Mouse (Mus musculus): Measurements from ENCODE around the gene Nrxn3. TPM values are rescaled to one million over a fixed set of nuclear protein-coding genes. Genes with fewer than 3 reads are reported as not detected.

Gene Nrxn3
- polyA plus RNA-seq, 1 experiment from 2014 or later: 0.78 TPM

DNA sequence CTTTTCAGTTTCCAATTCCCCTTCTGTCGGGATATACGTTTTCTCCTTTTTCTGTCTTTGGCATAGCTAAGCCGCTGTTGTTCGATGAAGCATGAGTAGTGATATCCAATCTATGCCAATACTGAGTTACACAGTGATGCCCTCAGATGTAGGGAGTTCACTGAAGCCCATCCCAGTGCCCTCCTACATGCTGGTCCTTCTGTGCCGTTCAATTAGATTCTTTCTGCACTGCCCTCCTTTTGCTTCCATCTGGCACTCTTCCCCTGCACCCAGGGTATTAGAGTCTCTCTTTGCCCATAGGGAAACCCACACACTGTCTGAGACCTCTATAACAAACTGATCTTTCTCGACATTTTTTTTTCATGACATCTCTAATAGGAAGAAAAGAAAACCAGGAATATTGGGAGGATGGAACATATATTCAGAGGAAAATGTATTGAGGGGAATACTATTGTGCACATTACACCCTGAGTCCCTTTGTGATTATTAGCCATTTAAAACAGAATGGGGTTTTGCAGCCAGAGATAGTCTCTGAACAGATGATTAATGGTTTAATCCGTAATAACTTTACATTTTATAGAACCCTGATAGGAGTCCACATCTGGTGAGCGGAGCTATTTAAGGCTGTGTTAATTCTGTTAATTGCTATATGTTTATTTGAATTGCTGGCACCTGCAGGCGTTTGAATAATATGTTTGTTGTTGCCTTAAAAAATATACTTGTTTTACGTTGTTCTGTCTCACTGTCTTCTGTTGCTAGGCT, 476.3 kb downstream of the Nrxn3 start:
- no peaks in the 10 kb centered on the region for H3K27me3 ChIP-seq
- WGBS: 81% methylated on average over 10 of the region's 10 CpGs

DNA sequence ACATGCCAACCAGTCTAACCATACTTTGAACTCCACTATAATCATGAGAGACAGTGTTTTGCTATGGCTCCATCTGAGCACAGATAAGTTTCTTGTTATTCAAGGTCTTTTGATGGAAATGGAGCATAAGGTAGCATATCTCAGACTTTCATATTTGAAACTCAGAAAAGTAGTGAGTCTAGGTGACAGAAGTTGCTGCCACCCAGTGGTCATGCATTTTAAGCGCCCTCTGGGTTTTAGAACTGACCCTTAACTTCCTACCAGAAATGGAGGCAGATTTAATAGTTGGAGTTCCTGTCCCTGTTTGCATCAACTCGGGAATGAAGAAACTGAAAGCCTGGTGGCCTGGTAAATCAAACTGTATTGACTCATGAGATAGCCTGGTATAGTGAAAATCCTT, 488.9 kb downstream of the Nrxn3 start:
- 37% methylated on average over 2 of the region's 2 CpGs for WGBS
- Histone ChIP-seq H3K9me3 (no peaks in the 10 kb centered on the region), H3K4me2 (no peak overlapping the region), H3K9ac (replicated peaks) (no peak overlapping the region), H3K4me3 (replicated peaks) (no peak overlapping the region), H3K4me1 (replicated peaks) (no peaks in the 10 kb centered on the region), H3K27ac (no peak overlapping the region), H3K36me3 (no peaks in the 10 kb centered on the region), H3K27me3 (no peaks in the 10 kb centered on the region)
- no peak for ATAC-seq (ENCODE audit: insufficient number of reproducible peaks, insufficient read depth, low FRiP score, low TSS enrichment, low read depth)

More for the DNA sequence above, 476.3 kb downstream of the Nrxn3 start:
- H3K4me3 ChIP-seq (replicated peaks): no peak overlapping the region
- H3K9me3 ChIP-seq: no peaks in the 10 kb centered on the region
- ATAC-seq (ENCODE audit: insufficient number of reproducible peaks, insufficient read depth, low FRiP score, low TSS enrichment, low read depth): no peak
- H3K4me1 ChIP-seq (replicated peaks): no peaks in the 10 kb centered on the region
- no peak overlapping the region for H3K9ac ChIP-seq (replicated peaks)
- H3K27ac ChIP-seq: no peak overlapping the region
- no peak overlapping the region for H3K4me2 ChIP-seq
- no peaks in the 10 kb centered on the region for H3K36me3 ChIP-seq

DNA sequence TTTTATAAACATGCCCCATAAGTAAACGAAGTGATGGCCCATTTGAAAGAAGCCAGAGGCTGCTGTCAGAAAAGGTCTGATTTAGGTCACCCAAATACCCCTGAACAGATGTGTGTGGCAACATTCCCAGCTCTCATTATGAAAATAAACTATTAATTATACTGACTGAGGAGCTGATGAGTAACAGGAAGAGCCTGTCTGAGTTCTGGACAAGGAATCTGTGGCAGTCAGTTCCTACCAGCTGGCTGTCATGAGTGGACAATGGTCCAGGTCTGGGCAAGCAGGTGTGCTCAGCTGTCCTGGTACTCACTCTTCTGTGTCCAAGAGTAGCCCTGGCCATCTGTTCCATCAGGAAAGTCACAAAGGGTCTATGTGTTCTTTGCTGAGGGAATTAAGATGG, 517.1 kb downstream of the Nrxn3 start:
- no peak overlapping the region for H3K4me2 ChIP-seq
- H3K27me3 ChIP-seq: no peaks in the 10 kb centered on the region
- no peaks in the 10 kb centered on the region for H3K36me3 ChIP-seq
- no peak overlapping the region for H3K27ac ChIP-seq
- 30% methylated on average over 1 of the region's 1 CpGs for WGBS
- H3K9me3 ChIP-seq: peaks cover 8% of the 10 kb centered on the region; the same call in 1 of the 2 replicates
- no peak overlapping the region for H3K4me3 ChIP-seq (replicated peaks)
- no peak for ATAC-seq (ENCODE audit: insufficient number of reproducible peaks, insufficient read depth, low FRiP score, low TSS enrichment, low read depth)
- H3K4me1 ChIP-seq (replicated peaks): no peaks in the 10 kb centered on the region
- H3K9ac ChIP-seq (replicated peaks): no peak overlapping the region

DNA sequence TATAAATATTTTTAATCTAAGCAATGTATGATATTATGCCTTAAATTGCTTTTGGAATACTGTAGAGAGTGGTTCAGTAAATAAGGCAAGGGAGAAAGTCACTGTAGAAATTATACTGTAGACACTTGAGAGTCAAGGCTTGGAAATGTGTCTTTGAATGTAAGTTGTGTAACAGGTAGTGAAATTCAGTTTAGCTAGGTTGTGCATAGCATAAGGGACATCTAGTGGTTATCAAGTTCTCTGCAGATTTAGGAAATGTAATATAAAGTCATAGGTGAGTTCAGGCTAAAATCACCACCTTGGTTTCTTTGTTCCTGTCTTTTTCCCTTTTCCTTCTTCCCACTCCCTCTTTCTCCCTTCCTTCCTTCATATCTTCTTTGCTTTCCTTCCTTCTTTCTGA, 518.9 kb downstream of the Nrxn3 start:
- H3K9ac ChIP-seq (replicated peaks): no peak overlapping the region
- ATAC-seq (ENCODE audit: insufficient number of reproducible peaks, insufficient read depth, low FRiP score, low TSS enrichment, low read depth): no peak
- peaks cover 8% of the 10 kb centered on the region; the same call in 1 of the 2 replicates for H3K9me3 ChIP-seq

DNA sequence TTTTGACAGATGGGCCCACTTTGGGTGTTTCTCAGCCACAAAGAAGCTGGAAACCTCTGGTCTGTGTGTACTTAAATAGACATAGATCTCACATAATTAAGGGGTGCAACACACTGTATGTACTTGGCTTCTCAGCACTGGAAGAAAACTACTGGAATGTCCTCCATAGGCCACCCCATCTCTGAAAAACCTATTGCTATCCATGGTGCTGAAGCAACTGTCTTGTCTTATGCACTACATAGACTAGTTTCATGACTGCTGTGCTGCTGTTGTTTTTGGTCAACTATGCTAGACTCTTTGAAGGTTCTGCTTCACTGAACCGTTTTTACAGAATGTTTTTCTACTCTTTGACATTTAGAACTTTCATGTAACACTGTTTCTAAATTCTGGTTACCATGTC, 519.8 kb downstream of the Nrxn3 start:
- peaks cover 8% of the 10 kb centered on the region; the same call in 1 of the 2 replicates for H3K9me3 ChIP-seq
- no peak for ATAC-seq (ENCODE audit: insufficient number of reproducible peaks, insufficient read depth, low FRiP score, low TSS enrichment, low read depth)
- WGBS: 36% methylated on average over 1 of the region's 1 CpGs

More for the DNA sequence above, 518.9 kb downstream of the Nrxn3 start:
- Histone ChIP-seq H3K27me3 (no peaks in the 10 kb centered on the region), H3K27ac (no peak overlapping the region), H3K4me1 (replicated peaks) (no peaks in the 10 kb centered on the region), H3K36me3 (no peaks in the 10 kb centered on the region), H3K4me3 (replicated peaks) (no peak overlapping the region), H3K4me2 (no peak overlapping the region)

DNA sequence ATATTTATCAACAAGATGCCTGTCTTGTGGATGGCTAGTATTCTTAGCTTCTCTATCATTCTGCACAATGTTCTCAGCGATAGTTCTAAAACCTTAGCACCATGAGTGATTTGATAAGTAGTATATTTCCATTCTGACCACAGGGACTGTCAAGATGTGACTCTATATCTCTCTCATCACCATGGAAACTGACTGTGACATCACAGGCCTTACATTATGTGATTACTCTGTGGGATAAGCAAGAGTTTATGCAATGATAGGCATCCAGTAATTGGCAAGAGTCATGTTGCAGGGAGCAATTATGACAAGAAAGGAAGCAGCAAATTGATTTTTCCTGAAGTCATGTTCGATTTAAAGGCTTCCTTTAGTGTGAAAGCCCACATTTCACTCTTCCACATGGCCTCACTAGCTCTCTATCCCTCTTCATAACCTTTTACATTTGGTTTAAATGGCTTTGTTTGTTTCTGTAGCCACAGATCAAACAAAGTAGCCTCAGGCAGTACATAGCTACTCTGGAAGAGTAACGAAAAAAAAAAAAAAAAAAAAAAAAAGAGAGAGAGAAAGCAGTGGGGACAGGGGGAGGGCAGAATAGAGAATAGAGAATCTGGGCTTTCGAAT, 532.7 kb downstream of the Nrxn3 start:
- Histone ChIP-seq H3K27me3 (no peaks in the 10 kb centered on the region), H3K4me3 (replicated peaks) (no peak overlapping the region), H3K9me3 (no peaks in the 10 kb centered on the region), H3K36me3 (no peaks in the 10 kb centered on the region), H3K27ac (no peak overlapping the region), H3K4me1 (replicated peaks) (no peaks in the 10 kb centered on the region), H3K4me2 (no peak overlapping the region), H3K9ac (replicated peaks) (no peak overlapping the region)
- 65% methylated on average over 4 of the region's 4 CpGs for WGBS
- ATAC-seq (ENCODE audit: insufficient number of reproducible peaks, insufficient read depth, low FRiP score, low TSS enrichment, low read depth): no peak

More for the DNA sequence above, 519.8 kb downstream of the Nrxn3 start:
- Histone ChIP-seq H3K27me3 (no peaks in the 10 kb centered on the region), H3K4me3 (replicated peaks) (no peak overlapping the region), H3K9ac (replicated peaks) (no peak overlapping the region), H3K27ac (no peak overlapping the region), H3K4me2 (no peak overlapping the region), H3K4me1 (replicated peaks) (no peaks in the 10 kb centered on the region), H3K36me3 (no peaks in the 10 kb centered on the region)

DNA sequence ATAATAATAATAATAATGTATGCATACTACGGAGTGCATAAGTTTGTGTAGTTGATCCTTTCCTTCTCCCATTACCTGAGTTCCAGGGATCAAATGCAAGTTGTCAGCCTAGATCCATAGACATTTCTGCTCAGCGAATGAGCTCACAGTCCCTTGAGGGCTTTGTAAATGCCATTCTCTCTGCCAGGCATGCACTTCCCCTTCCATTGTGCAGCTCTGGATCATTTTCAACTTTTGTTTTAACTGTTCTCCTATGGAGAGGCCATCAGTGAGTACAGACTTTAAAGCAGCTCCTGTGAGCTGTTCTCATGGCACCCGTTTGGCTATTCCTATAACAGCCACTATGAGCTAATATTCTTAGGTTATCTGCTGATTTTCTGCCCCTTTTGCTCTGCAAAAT, 536.2 kb downstream of the Nrxn3 start:
- ATAC-seq (ENCODE audit: insufficient number of reproducible peaks, insufficient read depth, low FRiP score, low TSS enrichment, low read depth): no peak
- H3K36me3 ChIP-seq: no peaks in the 10 kb centered on the region
- H3K9ac ChIP-seq (replicated peaks): no peak overlapping the region
- no peaks in the 10 kb centered on the region for H3K27me3 ChIP-seq
- no peak overlapping the region for H3K27ac ChIP-seq
- no peaks in the 10 kb centered on the region for H3K9me3 ChIP-seq
- no peaks in the 10 kb centered on the region for H3K4me1 ChIP-seq (replicated peaks)
- no peak overlapping the region for H3K4me3 ChIP-seq (replicated peaks)
- no peak overlapping the region for H3K4me2 ChIP-seq
- 89% methylated on average over 3 of the region's 3 CpGs for WGBS

DNA sequence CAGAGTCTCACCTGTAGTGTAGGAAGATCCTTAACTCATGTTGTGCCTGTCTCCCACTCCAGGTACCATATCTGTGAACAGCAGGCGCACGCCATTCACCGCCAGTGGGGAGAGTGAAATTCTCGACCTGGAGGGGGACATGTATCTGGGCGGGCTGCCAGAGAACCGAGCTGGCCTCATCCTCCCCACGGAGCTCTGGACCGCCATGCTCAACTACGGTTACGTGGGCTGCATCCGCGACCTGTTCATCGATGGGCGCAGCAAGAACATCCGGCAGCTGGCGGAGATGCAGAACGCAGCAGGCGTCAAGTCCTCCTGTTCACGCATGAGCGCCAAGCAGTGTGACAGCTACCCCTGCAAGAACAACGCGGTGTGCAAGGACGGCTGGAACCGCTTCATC, 537.4 kb downstream of the Nrxn3 start:
- 87% methylated on average over 24 of the region's 24 CpGs for WGBS
- Histone ChIP-seq H3K4me1 (replicated peaks) (no peaks in the 10 kb centered on the region), H3K9ac (replicated peaks) (no peak overlapping the region), H3K27ac (no peak overlapping the region), H3K4me2 (no peak overlapping the region), H3K9me3 (no peaks in the 10 kb centered on the region), H3K36me3 (no peaks in the 10 kb centered on the region), H3K27me3 (no peaks in the 10 kb centered on the region), H3K4me3 (replicated peaks) (no peak overlapping the region)
- no peak for ATAC-seq (ENCODE audit: insufficient number of reproducible peaks, insufficient read depth, low FRiP score, low TSS enrichment, low read depth)

DNA sequence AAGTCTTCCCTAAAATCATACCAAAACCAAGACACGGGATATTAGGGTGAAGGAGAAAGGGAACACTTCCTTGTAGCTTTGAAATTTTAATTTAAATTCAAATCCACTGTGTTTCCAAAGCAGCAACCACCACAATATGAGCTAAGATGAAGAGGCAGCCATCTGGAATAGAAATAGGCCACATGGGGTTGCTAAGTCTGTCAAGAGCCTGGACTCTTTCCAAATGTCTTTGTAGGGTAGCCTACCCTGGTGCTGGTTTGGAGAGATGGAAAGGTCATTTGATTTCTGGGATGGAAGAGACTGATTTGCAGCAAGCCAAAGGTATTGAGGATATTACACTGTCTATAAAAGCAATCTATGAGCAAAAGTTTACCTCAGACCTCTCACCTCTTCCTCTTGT, 539.6 kb downstream of the Nrxn3 start:
- Histone ChIP-seq H3K9me3 (no peaks in the 10 kb centered on the region), H3K27ac (no peak overlapping the region), H3K4me3 (replicated peaks) (no peak overlapping the region), H3K36me3 (no peaks in the 10 kb centered on the region), H3K4me2 (no peak overlapping the region), H3K4me1 (replicated peaks) (no peaks in the 10 kb centered on the region), H3K9ac (replicated peaks) (no peak overlapping the region), H3K27me3 (no peaks in the 10 kb centered on the region)
- 73% methylated on average over 1 of the region's 1 CpGs for WGBS
- no peak for ATAC-seq (ENCODE audit: insufficient number of reproducible peaks, insufficient read depth, low FRiP score, low TSS enrichment, low read depth)

DNA sequence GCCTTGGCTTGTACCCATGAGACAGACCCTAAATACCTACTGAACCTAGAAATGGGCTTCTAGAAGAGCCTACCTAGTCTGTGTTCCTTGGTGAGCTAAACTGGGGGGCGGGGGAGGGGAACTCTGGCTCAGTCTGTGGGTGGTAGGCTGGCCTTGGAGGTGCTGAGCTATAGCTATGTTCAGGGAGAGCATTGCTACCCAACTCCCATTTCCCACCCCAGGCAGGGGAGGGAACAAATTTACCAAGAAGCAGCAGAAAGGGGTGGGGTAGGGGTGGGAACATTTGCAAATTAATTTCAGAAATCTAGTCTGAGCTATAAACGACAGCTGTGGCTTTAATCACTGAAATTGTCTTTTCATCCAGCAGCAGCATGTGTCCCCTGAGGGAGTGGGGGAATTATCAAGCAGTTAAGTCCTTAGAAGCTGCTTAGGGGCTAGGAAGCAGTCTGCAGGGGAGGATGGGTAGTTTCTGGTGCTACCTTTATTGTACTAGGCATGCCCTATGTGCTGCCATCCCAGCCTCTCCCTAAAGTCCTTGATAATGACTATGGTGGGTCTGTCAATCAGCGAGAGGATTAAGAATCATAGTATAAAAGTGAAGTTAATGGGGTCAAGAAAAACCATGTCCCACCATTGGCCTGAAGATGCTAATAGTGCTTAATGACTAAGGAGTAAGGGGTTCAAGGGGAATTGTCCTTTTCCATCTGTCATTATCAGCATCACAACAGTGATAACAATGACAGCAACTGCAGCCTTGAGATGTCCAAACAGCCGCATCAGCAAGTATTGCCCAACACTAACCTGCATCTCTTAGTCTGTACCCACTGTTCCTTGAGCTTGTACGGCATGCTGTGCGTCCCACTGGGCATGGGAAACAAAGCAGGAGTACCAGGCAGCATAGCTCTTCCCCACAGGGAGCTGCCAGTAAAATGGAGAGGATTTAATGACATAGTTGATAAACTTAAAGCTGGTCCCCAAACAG, 560.0 kb downstream of the Nrxn3 start:
- no peak overlapping the region for H3K4me2 ChIP-seq
- 55% methylated on average over 6 of the region's 6 CpGs for WGBS
- no peaks in the 10 kb centered on the region for H3K9me3 ChIP-seq
- no peak overlapping the region for H3K27ac ChIP-seq
- no peaks in the 10 kb centered on the region for H3K36me3 ChIP-seq
- no peak overlapping the region for H3K9ac ChIP-seq (replicated peaks)
- no peak overlapping the region for H3K4me3 ChIP-seq (replicated peaks)
- ATAC-seq (ENCODE audit: insufficient number of reproducible peaks, insufficient read depth, low FRiP score, low TSS enrichment, low read depth): no peak
- H3K4me1 ChIP-seq (replicated peaks): 0 out of 2 replicates have a peak, but pooled peaks cover 4% of the 10 kb centered on the region
- no peaks in the 10 kb centered on the region for H3K27me3 ChIP-seq

DNA sequence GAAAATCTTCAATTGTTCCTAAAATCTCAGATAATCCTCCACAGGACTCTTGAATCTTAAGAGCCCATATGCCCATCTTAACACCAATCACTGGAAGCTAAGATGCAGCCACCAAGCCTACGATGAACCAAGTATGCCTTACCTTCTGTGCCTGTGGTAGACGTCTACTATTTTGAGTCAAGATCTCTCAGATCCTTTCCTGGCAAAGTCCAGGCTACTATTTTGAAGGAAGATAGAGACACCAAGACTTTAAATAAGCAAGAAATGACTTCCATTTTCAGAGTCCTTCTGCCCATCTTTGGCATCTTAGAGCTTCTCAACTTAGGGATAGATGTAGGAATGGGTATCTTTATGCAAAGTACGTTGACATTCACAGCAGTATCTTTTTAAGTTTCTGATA, 561.7 kb downstream of the Nrxn3 start:
- no peak for ATAC-seq (ENCODE audit: insufficient number of reproducible peaks, insufficient read depth, low FRiP score, low TSS enrichment, low read depth)
- Histone ChIP-seq H3K4me2 (no peak overlapping the region), H3K27ac (no peak overlapping the region), H3K36me3 (no peaks in the 10 kb centered on the region), H3K9me3 (no peaks in the 10 kb centered on the region), H3K27me3 (no peaks in the 10 kb centered on the region), H3K9ac (replicated peaks) (no peak overlapping the region), H3K4me3 (replicated peaks) (no peak overlapping the region), H3K4me1 (replicated peaks) (0 out of 2 replicates have a peak, but pooled peaks cover 4% of the 10 kb centered on the region)
- 86% methylated on average over 3 of the region's 3 CpGs for WGBS
